Mouse (Mus musculus): Measurements from ENCODE around the gene Rtn4r. TPM values are rescaled to one million over a fixed set of nuclear protein-coding genes. Genes with fewer than 3 reads are reported as not detected.

Gene Rtn4r
- polyA plus RNA-seq, 1 experiment from 2014 or later, result 3.6 TPM

GRCm38 (mm10) chr16:18161190-18161589 is 33.7 kb downstream of the Rtn4r start:
- Histone ChIP-seq H3K27me3 (no peaks in the 10 kb centered on the region; the same call in 1 of the 2 replicates), H3K9me3 (replicated peaks) (no peaks in the 10 kb centered on the region), H3K4me2 (no peak overlapping the region), H3K4me1 (peaks cover 30% of the 10 kb centered on the region), H3K36me3 (no peaks in the 10 kb centered on the region), H3K27ac (no peak overlapping the region), H3K4me3 (replicated peaks) (no peak overlapping the region), H3K9ac (no peak overlapping the region)
- ATAC-seq (replicated peaks; ENCODE audit: low FRiP score), result no peak
- 73% methylated on average over 1 of the region's 1 CpGs for WGBS

- ATAC-seq (replicated peaks; ENCODE audit: low FRiP score), result no peak
- H3K4me2 ChIP-seq, result no peak overlapping the region
- H3K4me1 ChIP-seq, result peaks cover 17% of the 10 kb centered on the region
- no peak overlapping the region for H3K4me3 ChIP-seq (replicated peaks)
- no peaks in the 10 kb centered on the region for H3K27me3 ChIP-seq
- H3K27ac ChIP-seq, result no peak overlapping the region
- 34% methylated on average over 2 of the region's 2 CpGs for WGBS
- H3K36me3 ChIP-seq, result no peaks in the 10 kb centered on the region
- H3K9me3 ChIP-seq (replicated peaks), result no peaks in the 10 kb centered on the region
- H3K9ac ChIP-seq, result no peak overlapping the region
These were observed 37.3 kb downstream of the Rtn4r start for GRCm38 (mm10) chr16:18164642-18165238.

- Histone ChIP-seq H3K9ac (no peak overlapping the region), H3K4me3 (replicated peaks) (no peak overlapping the region), H3K4me1 (no peaks in the 10 kb centered on the region), H3K36me3 (no peaks in the 10 kb centered on the region), H3K9me3 (replicated peaks) (no peaks in the 10 kb centered on the region), H3K4me2 (no peak overlapping the region), H3K27me3 (no peaks in the 10 kb centered on the region), H3K27ac (no peak overlapping the region)
- WGBS, result 73% methylated on average over 6 of the region's 6 CpGs
- ATAC-seq (replicated peaks; ENCODE audit: low FRiP score), result no peak
These were observed 39.3 kb downstream of the Rtn4r start for GRCm38 (mm10) chr16:18166613-18167190.

- ATAC-seq (replicated peaks; ENCODE audit: low FRiP score), result no peak
- 80% methylated on average over 5 of the region's 5 CpGs for WGBS
- H3K36me3 ChIP-seq, result no peaks in the 10 kb centered on the region
These were observed 41.7 kb downstream of the Rtn4r start for GRCm38 (mm10) chr16:18169156-18169555.

GRCm38 (mm10) chr16:18169776-18170175 is 42.3 kb downstream of the Rtn4r start:
- WGBS, result 88% methylated on average over 3 of the region's 3 CpGs
- peaks cover 5% of the 10 kb centered on the region; the same call in 1 of the 2 replicates for H3K4me1 ChIP-seq
- no peak for ATAC-seq (replicated peaks; ENCODE audit: low FRiP score)
- H3K4me3 ChIP-seq (replicated peaks), result no peak overlapping the region
- H3K27me3 ChIP-seq, result peaks cover 9% of the 10 kb centered on the region
- H3K9ac ChIP-seq, result no peak overlapping the region
- H3K9me3 ChIP-seq (replicated peaks), result no peaks in the 10 kb centered on the region
- H3K27ac ChIP-seq, result no peak overlapping the region
- no peak overlapping the region for H3K4me2 ChIP-seq
- H3K36me3 ChIP-seq, result no peaks in the 10 kb centered on the region

More at GRCm38 (mm10) chr16:18169156-18169555, 41.7 kb downstream of the Rtn4r start:
- H3K9ac ChIP-seq, result no peak overlapping the region
- no peaks in the 10 kb centered on the region for H3K9me3 ChIP-seq (replicated peaks)
- peaks cover 9% of the 10 kb centered on the region for H3K27me3 ChIP-seq
- H3K4me2 ChIP-seq, result no peak overlapping the region
- H3K27ac ChIP-seq, result no peak overlapping the region
- no peak overlapping the region for H3K4me3 ChIP-seq (replicated peaks)
- H3K4me1 ChIP-seq, result 0 out of 2 replicates have a peak, but pooled peaks cover 4% of the 10 kb centered on the region

GRCm38 (mm10) chr16:18172266-18172855 is 44.9 kb downstream of the Rtn4r start:
- no peak overlapping the region for H3K4me3 ChIP-seq (replicated peaks)
- peaks cover 15% of the 10 kb centered on the region for H3K4me1 ChIP-seq
- WGBS, result 13% methylated on average over 7 of the region's 7 CpGs
- no peaks in the 10 kb centered on the region for H3K9me3 ChIP-seq (replicated peaks)
- no peak overlapping the region for H3K9ac ChIP-seq
- no peaks in the 10 kb centered on the region for H3K36me3 ChIP-seq
- ATAC-seq (replicated peaks; ENCODE audit: low FRiP score), result 0 out of 2 replicates have a peak, but pooled peaks have one; percentile 22
- H3K4me2 ChIP-seq, result no peak overlapping the region
- peaks cover 12% of the 10 kb centered on the region for H3K27me3 ChIP-seq
- H3K27ac ChIP-seq, result no peak overlapping the region

- 80% methylated on average over 9 of the region's 9 CpGs for WGBS
- peaks cover 21% of the 10 kb centered on the region for H3K27me3 ChIP-seq
- peaks cover 15% of the 10 kb centered on the region for H3K4me1 ChIP-seq
- no peaks in the 10 kb centered on the region for H3K9me3 ChIP-seq (replicated peaks)
- H3K9ac ChIP-seq, result no peak overlapping the region
- no peaks in the 10 kb centered on the region for H3K36me3 ChIP-seq
- H3K27ac ChIP-seq, result no peak overlapping the region
- ATAC-seq (replicated peaks; ENCODE audit: low FRiP score), result no peak
- H3K4me3 ChIP-seq (replicated peaks), result no peak overlapping the region
- no peak overlapping the region for H3K4me2 ChIP-seq
These were observed 45.8 kb downstream of the Rtn4r start for GRCm38 (mm10) chr16:18173231-18173630.

GRCm38 (mm10) chr16:18173788-18174187 is 46.3 kb downstream of the Rtn4r start:
- no peaks in the 10 kb centered on the region for H3K9me3 ChIP-seq (replicated peaks)
- no peak for ATAC-seq (replicated peaks; ENCODE audit: low FRiP score)
- H3K4me3 ChIP-seq (replicated peaks), result no peak overlapping the region
- peaks cover 26% of the 10 kb centered on the region for H3K27me3 ChIP-seq
- no peak overlapping the region for H3K4me2 ChIP-seq
- 73% methylated on average over 11 of the region's 11 CpGs for WGBS
- H3K9ac ChIP-seq, result no peak overlapping the region
- peaks cover 15% of the 10 kb centered on the region for H3K4me1 ChIP-seq
- no peak overlapping the region for H3K27ac ChIP-seq
- no peaks in the 10 kb centered on the region for H3K36me3 ChIP-seq

- no peaks in the 10 kb centered on the region for H3K36me3 ChIP-seq
- no peak overlapping the region for H3K4me2 ChIP-seq
- H3K9me3 ChIP-seq (replicated peaks), result no peaks in the 10 kb centered on the region
- peaks cover 32% of the 10 kb centered on the region for H3K27me3 ChIP-seq
- no peak overlapping the region for H3K27ac ChIP-seq
- WGBS, result 26% methylated on average over 6 of the region's 6 CpGs
- peaks cover 28% of the 10 kb centered on the region for H3K4me1 ChIP-seq
- no peak overlapping the region for H3K9ac ChIP-seq
- no peak overlapping the region for H3K4me3 ChIP-seq (replicated peaks)
- no peak for ATAC-seq (replicated peaks; ENCODE audit: low FRiP score)
These were observed 48.5 kb downstream of the Rtn4r start for GRCm38 (mm10) chr16:18175817-18176541.

- H3K27me3 ChIP-seq, result peaks cover 35% of the 10 kb centered on the region
- ATAC-seq (replicated peaks; ENCODE audit: low FRiP score), result no peak
- H3K36me3 ChIP-seq, result no peaks in the 10 kb centered on the region
- H3K4me1 ChIP-seq, result peaks cover 36% of the 10 kb centered on the region
- no peak overlapping the region for H3K4me3 ChIP-seq (replicated peaks)
- 77% methylated on average over 4 of the region's 4 CpGs for WGBS
- no peak overlapping the region for H3K9ac ChIP-seq
- no peak overlapping the region for H3K4me2 ChIP-seq
- no peak overlapping the region for H3K27ac ChIP-seq
- no peaks in the 10 kb centered on the region for H3K9me3 ChIP-seq (replicated peaks)
These were observed 49.3 kb downstream of the Rtn4r start for GRCm38 (mm10) chr16:18176758-18177157.

- no peak overlapping the region for H3K4me2 ChIP-seq
- no peaks in the 10 kb centered on the region for H3K36me3 ChIP-seq
- H3K4me3 ChIP-seq (replicated peaks), result no peak overlapping the region
- no peak for ATAC-seq (replicated peaks; ENCODE audit: low FRiP score)
- no peaks in the 10 kb centered on the region for H3K9me3 ChIP-seq (replicated peaks)
- 32% methylated on average over 2 of the region's 2 CpGs for WGBS
- H3K27ac ChIP-seq, result no peak overlapping the region
- no peak overlapping the region for H3K9ac ChIP-seq
- peaks cover 34% of the 10 kb centered on the region for H3K4me1 ChIP-seq
- H3K27me3 ChIP-seq, result peaks cover 40% of the 10 kb centered on the region
These were observed 52.1 kb downstream of the Rtn4r start for GRCm38 (mm10) chr16:18179591-18179990.

GRCm38 (mm10) chr16:18181398-18181797 is 54.0 kb downstream of the Rtn4r start:
- Histone ChIP-seq H3K4me1 (peaks cover 37% of the 10 kb centered on the region), H3K9me3 (replicated peaks) (no peaks in the 10 kb centered on the region), H3K4me3 (replicated peaks) (no peak overlapping the region), H3K27ac (no peak overlapping the region), H3K27me3 (peaks cover 44% of the 10 kb centered on the region), H3K9ac (no peak overlapping the region), H3K4me2 (no peak overlapping the region), H3K36me3 (no peaks in the 10 kb centered on the region)
- ATAC-seq (replicated peaks; ENCODE audit: low FRiP score), result no peak
- WGBS, result 14% methylated on average over 10 of the region's 10 CpGs

Measured in kidney, embryonic 15.5 days (tissue).